Mouse (Mus musculus): ENCODE data around the gene Ptgir.
"Not testable (repeated sequence)": the region's sequence is repeated elsewhere in the genome, so short reads cannot be mapped to it uniquely, and the experiment has no call there.

Gene Ptgir

GRCm38 (mm10) chr7:16940292-16940691 is 34.0 kb downstream of the Ptgir start:
- DNase-seq (ENCODE audit: extremely low spot score): no peak

- no peak for DNase-seq (ENCODE audit: extremely low spot score)
These were observed 36.6 kb downstream of the Ptgir start for GRCm38 (mm10) chr7:16942861-16943260.

GRCm38 (mm10) chr7:16944061-16944807 is 37.9 kb downstream of the Ptgir start, which contains the start of gene Pnmal2:
Gene Pnmal2 (plus strand): TSS chr7:16944682.
- DNase-seq (ENCODE audit: extremely low spot score): peak; percentile 91

- DNase-seq (ENCODE audit: extremely low spot score): no peak
These were observed 38.6 kb downstream of the Ptgir start for GRCm38 (mm10) chr7:16944808-16945315.

- no peak for DNase-seq (ENCODE audit: extremely low spot score)
These were observed 39.1 kb downstream of the Ptgir start for GRCm38 (mm10) chr7:16945419-16945818.

GRCm38 (mm10) chr7:16946441-16947348 is 40.4 kb downstream of the Ptgir start:
- DNase-seq (ENCODE audit: extremely low spot score): no peak

- DNase-seq (ENCODE audit: extremely low spot score): no peak
These were observed 41.1 kb downstream of the Ptgir start for GRCm38 (mm10) chr7:16947349-16947895.

GRCm38 (mm10) chr7:16947959-16948361 is 41.7 kb downstream of the Ptgir start:
- no peak for DNase-seq (ENCODE audit: extremely low spot score)

- DNase-seq (ENCODE audit: extremely low spot score): no peak
These were observed 42.7 kb downstream of the Ptgir start for GRCm38 (mm10) chr7:16948923-16949458.

GRCm38 (mm10) chr7:16949908-16950841 is 43.9 kb downstream of the Ptgir start:
- DNase-seq (ENCODE audit: extremely low spot score): peak; percentile 86

- DNase-seq (ENCODE audit: extremely low spot score): peak; percentile 85
These were observed 44.8 kb downstream of the Ptgir start for GRCm38 (mm10) chr7:16950861-16951635.

GRCm38 (mm10) chr7:16953776-16954175 is 47.5 kb downstream of the Ptgir start:
- not testable (repeated sequence) for DNase-seq (ENCODE audit: extremely low spot score)

GRCm38 (mm10) chr7:16955712-16956111 is 49.4 kb downstream of the Ptgir start:
- no peak for DNase-seq (ENCODE audit: extremely low spot score)

GRCm38 (mm10) chr7:16956410-16957265 is 50.3 kb downstream of the Ptgir start:
- DNase-seq (ENCODE audit: extremely low spot score): no peak

- peak; percentile 82 for DNase-seq (ENCODE audit: extremely low spot score)
These were observed 53.4 kb downstream of the Ptgir start, which contains the start of gene Pnmal1 for GRCm38 (mm10) chr7:16959539-16960187. Gene Pnmal1 (plus strand): TSS chr7:16959679.

Measured in embryo, embryonic 9.5 days (tissue).